Mouse (Mus musculus) lung, postnatal 4 days (tissue): Measurements from ENCODE around the gene Dlg3.

ENCODE experiments used
- DNase-seq, 2 experiments: peaks; one replicate each; pipeline ENCODE4 v3.0.0; 2021

Gene Dlg3

GRCm38 (mm10) chrX:100767181-100767884 is at the start of gene Dlg3:
Gene Dlg3, plus strand, starts transcription at chrX:100767722.
- peak; percentile 18 to 27 for DNase-seq

- DNase-seq, result peak; percentile 16 to 46
Measured at GRCm38 (mm10) chrX:100728947-100729346, 38.6 kb upstream of the Dlg3 start.

- peak; percentile 47 to 49 for DNase-seq
Measured at GRCm38 (mm10) chrX:100729665-100730188, 37.8 kb upstream of the Dlg3 start, which contains the start of gene Gdpd2. Gene Gdpd2, plus strand, starts transcription at chrX:100729873.

GRCm38 (mm10) chrX:100730266-100730665 is 37.3 kb upstream of the Dlg3 start:
- no peak for DNase-seq

GRCm38 (mm10) chrX:100734359-100734758 is 33.2 kb upstream of the Dlg3 start:
- DNase-seq, result no peak

- DNase-seq, result peak; percentile 74 to 75
Measured at GRCm38 (mm10) chrX:100738918-100739317, 28.6 kb upstream of the Dlg3 start.

- no peak for DNase-seq
Measured at GRCm38 (mm10) chrX:100739443-100739842, 28.1 kb upstream of the Dlg3 start.

GRCm38 (mm10) chrX:100740785-100741184 is 26.7 kb upstream of the Dlg3 start:
- DNase-seq, result no peak

GRCm38 (mm10) chrX:100741940-100742339 is 25.6 kb upstream of the Dlg3 start:
- DNase-seq, result peak; percentile 62 to 63

- DNase-seq, result no peak
Measured at GRCm38 (mm10) chrX:100765855-100766254, 1.7 kb upstream of the Dlg3 start.

GRCm38 (mm10) chrX:100767885-100768626 is 534 bp downstream of the Dlg3 start:
- DNase-seq, result no peak

GRCm38 (mm10) chrX:100769281-100769680 is 1.8 kb downstream of the Dlg3 start:
- DNase-seq, result no peak

- DNase-seq, result peak; percentile 74 to 79
Measured at GRCm38 (mm10) chrX:100774341-100774811, 6.9 kb downstream of the Dlg3 start.

- no peak for DNase-seq
Measured at GRCm38 (mm10) chrX:100775405-100775804, 7.9 kb downstream of the Dlg3 start.

GRCm38 (mm10) chrX:100776494-100776893 is 9.0 kb downstream of the Dlg3 start:
- peak; percentile 42 to 62 for DNase-seq

GRCm38 (mm10) chrX:100776985-100777654 is 9.6 kb downstream of the Dlg3 start:
- DNase-seq, result peak; percentile 77 to 90

- no peak for DNase-seq
Measured at GRCm38 (mm10) chrX:100777655-100778234, 10.2 kb downstream of the Dlg3 start.

GRCm38 (mm10) chrX:100778397-100778796 is 10.9 kb downstream of the Dlg3 start:
- no peak for DNase-seq

- DNase-seq, result no peak
Measured at GRCm38 (mm10) chrX:100789322-100789721, 21.8 kb downstream of the Dlg3 start.

GRCm38 (mm10) chrX:100796041-100796740 is 28.7 kb downstream of the Dlg3 start:
- no peak for DNase-seq

- no peak for DNase-seq
Measured at GRCm38 (mm10) chrX:100796741-100797090, 29.2 kb downstream of the Dlg3 start.

- no peak for DNase-seq
Measured at GRCm38 (mm10) chrX:100797370-100797769, 29.8 kb downstream of the Dlg3 start.
